Mouse (Mus musculus) erythroblast, embryonic 14.5 days (primary cell): ENCODE measurements at regions not wholly inside any gene's neighbourhood (a gene's known extent, or its start where the extent isn't known, plus 50 kb on each side); places are given as distances from the start of the nearest gene placed in this dataset.

ENCODE experiments used
- GATA1 ChIP-seq: IDR thresholded peaks from 2 replicates; pipeline ENCODE4 v1.6.1; 2012; ENCODE audit warnings: low read length, inconsistent platforms, mixed read lengths
- TAL1 ChIP-seq: IDR thresholded peaks from 3 replicates; pipeline ENCODE4 v1.6.1; 2012; ENCODE audit warnings: low read length, inconsistent platforms, mixed read lengths

GRCm38 (mm10) chr10:66857330-66857729 lies 238.6 kb upstream of the Jmjd1c start:
- TF ChIP-seq GATA1 (no peak), TAL1 (no peak)
